Mouse (Mus musculus): ENCODE measurements at regions not wholly inside any gene's neighbourhood (a gene's known extent, or its start where the extent isn't known, plus 50 kb on each side); places are given as distances from the start of the nearest gene placed in this dataset.

DNA sequence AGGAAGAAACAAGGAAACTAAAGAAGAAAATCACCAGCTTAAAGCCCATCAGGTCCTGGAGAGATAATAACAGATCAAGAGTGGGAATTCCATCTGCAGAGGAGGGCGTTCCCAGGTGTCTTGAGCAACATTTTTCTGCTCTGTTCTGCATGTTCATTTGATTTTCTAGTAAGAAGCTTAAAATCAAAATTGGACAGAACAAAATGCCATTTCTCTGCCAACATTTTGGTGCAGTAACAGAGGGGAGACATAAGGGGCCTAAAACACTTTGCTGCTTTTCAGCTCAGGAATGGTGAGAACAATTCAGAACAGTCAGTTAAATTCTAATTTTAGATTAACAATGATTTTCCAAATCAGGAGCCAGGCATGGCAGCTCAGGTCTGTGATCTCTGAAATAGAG lies 1056.8 kb downstream of the Slc16a7 start:
- TF ChIP-seq ZC3H11A (IDR thresholded peaks at IDR 0.05; ENCODE audit: borderline replicate concordance, low read depth, low read length) (no peak), ZNF384 (IDR thresholded peaks at IDR 0.05; ENCODE audit: low read depth, low read length) (no peak), CHD2 (IDR thresholded peaks at IDR 0.05; ENCODE audit: low read depth, low read length) (no peak), HCFC1 (IDR thresholded peaks at IDR 0.05; ENCODE audit: borderline replicate concordance, insufficient read depth, low read length) (no peak), MAFK (IDR thresholded peaks at IDR 0.05; ENCODE audit: insufficient read depth, low read depth, low read length) (no peak)

Measured in ES-E14 (cell line).